Mouse (Mus musculus) testis, adult 2 months (tissue): ENCODE measurements around the gene Cd69.

Experiments
- CTCF ChIP-seq: fragments of 200-500 bp; IDR thresholded peaks from 2 replicates; pipeline ENCODE4 v1.5.1; 2012; ENCODE audit warnings: low read depth, mild to moderate bottlenecking, inconsistent platforms, low read length, moderate library complexity; ENCODE audit not compliant: control insufficient read depth, insufficient read depth, insufficient replicate concordance
- POLR2A ChIP-seq: fragments of 200-500 bp; IDR thresholded peaks from 2 replicates; pipeline ENCODE4 v1.6.1; 2012; ENCODE audit warnings: low read depth, mild to moderate bottlenecking, inconsistent platforms, low read length, moderate library complexity; ENCODE audit not compliant: control insufficient read depth

- TF ChIP-seq CTCF: no peak
- no peak for TF ChIP-seq POLR2A
These were observed 46.1 kb downstream of the Cd69 start for GRCm38 (mm10) chr6:129228935-129229773.
